Mouse (Mus musculus) olfactory bulb, adult 2 months (tissue): ENCODE results near the gene Cldn20. TPM values are rescaled to one million over a fixed set of nuclear protein-coding genes. Genes with fewer than 3 reads are reported as not detected.

ENCODE experiments used
- H3K27ac ChIP-seq: fragments of 200-500 bp; 2 replicates; pipeline ENCODE4 v1.5.1; 2012; ENCODE audit warnings: low read depth, low read length; ENCODE audit not compliant: insufficient read depth
- H3K4me1 ChIP-seq: fragments of 200-500 bp; 2 replicates; pipeline ENCODE4 v1.6.1; 2012; ENCODE audit warnings: low read length; ENCODE audit not compliant: control insufficient read depth, insufficient read depth
- H3K4me3 ChIP-seq: fragments of 200-500 bp; 2 replicates; pipeline ENCODE4 v1.5.1; 2012; ENCODE audit warnings: mild to moderate bottlenecking, low read depth, low read length, moderate library complexity; ENCODE audit not compliant: insufficient read depth
- CTCF ChIP-seq: fragments of 200-500 bp; IDR thresholded peaks from 2 replicates; pipeline ENCODE4 v1.5.1; 2012; ENCODE audit warnings: low read depth, mild to moderate bottlenecking, low read length, moderate library complexity; ENCODE audit not compliant: insufficient read depth
- POLR2A ChIP-seq: fragments of 200-500 bp; IDR thresholded peaks from 2 replicates; pipeline ENCODE4 v1.6.1; 2012; ENCODE audit warnings: mild to moderate bottlenecking, low read depth, low read length, moderate library complexity; ENCODE audit not compliant: insufficient read depth
- WGBS: fragments of 180-500 bp; shearing (Covaris S2); methylation state at CpG from one replicate; pipeline ENCODE4 v1.1.7; 2018; 5-methylcytosine and 5-hydroxymethylcytosine counted together
- polyA plus RNA-seq: library from polyadenylated mRNA; stranded (reverse); fragments of >200 nt; gene quantifications from 2 replicates; pipeline ENCODE4 v1.2.4, GENCODE M21; 2012; ENCODE audit warnings: low replicate concordance; ENCODE audit not compliant: missing spikeins, insufficient read depth, insufficient read length

Cldn20 gene
- polyA plus RNA-seq, 1 experiment = not detected

GRCm38 (mm10) chr17:3541033-3541432, 8.7 kb downstream of the Cldn20 start:
- TF ChIP-seq POLR2A (no peak), CTCF (no peak)

DNA sequence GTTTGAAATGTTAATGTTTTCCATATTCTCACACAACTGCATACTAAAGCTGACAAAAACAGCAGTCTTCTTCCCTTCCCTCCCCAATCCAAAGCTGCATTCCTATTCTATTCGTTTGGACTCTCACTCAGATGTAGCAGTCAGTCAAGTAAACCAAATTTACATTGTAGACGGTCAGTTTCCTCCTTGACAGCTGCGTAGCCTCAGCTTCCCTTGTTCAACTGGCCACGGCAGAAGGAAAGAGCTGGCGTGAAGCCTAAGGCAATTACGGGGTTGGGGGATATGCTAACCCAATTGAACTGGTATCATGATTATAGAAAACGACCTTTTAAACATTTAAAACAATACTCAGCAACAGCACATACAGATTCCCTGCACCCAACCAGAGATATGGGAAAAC, 15.4 kb downstream of the Cldn20 start:
- TF ChIP-seq CTCF (no peak), POLR2A (no peak)
- 50% methylated on average over 7 of the region's 7 CpGs for WGBS
- Histone ChIP-seq H3K27ac (no peak overlapping the region), H3K4me3 (no peak overlapping the region), H3K4me1 (no peaks in the 10 kb centered on the region)

More at GRCm38 (mm10) chr17:3541033-3541432, 8.7 kb downstream of the Cldn20 start:
- Histone ChIP-seq H3K4me3 (no peak overlapping the region), H3K27ac (no peak overlapping the region), H3K4me1 (no peaks in the 10 kb centered on the region)
- 81% methylated on average over 5 of the region's 5 CpGs for WGBS

- TF ChIP-seq CTCF (no peak), POLR2A (no peak)
- Histone ChIP-seq H3K4me3 (no peak overlapping the region), H3K4me1 (no peaks in the 10 kb centered on the region), H3K27ac (no peak overlapping the region)
- WGBS = 82% methylated on average over 1 of the region's 1 CpGs
Measured at GRCm38 (mm10) chr17:3556251-3556650, 23.9 kb downstream of the Cldn20 start.

DNA sequence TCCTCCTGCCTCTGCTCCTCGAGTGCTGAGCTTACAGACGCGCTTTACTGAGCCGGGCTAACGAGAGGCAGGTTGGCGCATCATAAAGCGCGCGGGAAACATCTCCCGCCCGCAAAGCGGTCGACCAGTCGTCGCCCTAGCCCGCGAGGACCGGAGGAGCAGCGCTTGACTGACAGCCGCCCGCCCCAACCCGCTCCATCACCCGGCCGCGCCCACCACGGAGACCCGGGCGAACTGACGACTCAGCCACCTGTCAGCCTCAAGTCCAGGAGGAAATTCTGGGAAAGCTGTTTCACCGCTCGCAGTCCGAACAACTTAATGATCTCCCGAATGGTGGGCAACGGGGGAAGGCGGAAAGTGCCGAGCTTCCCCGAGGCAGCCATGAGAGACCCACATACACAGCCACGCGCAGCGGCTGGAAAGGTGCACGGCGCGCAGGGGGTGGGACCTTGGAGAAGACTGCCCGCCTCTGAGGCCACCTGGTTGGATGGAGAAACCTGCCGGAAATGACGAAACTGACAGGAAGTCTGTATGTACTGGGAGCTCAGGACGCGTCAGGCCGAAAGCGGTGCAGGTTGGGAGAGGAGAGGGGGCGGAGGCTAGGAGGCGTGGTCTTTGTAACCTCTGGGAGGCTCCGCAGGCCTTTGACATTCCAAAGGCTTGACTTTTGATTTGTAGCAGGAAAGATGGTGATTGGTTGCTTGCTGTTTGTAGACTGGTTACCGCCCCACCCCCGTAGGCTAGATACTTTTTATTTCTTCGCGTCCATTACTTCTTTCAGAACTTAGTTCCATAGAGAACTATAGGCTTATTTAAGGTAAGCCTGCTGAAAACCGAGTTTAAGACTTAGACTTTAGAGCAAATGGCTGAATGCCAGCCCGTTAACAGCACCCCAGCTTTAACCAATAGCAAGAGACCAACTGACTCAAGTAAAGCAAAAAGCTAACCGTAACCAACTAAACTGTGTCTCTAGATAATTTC, 25.3 kb downstream of the Cldn20 start, which contains the start of gene Tfb1m:
TSS of gene Tfb1m (minus strand) at position 451 of the 981 bp plus-strand sequence.
- Histone ChIP-seq H3K27ac (peak within 1 kb of the TSS; percentile 62), H3K4me1 (no peaks in the 10 kb centered on the region), H3K4me3 (peak within 1 kb of the TSS; percentile 75)
- no peak for TF ChIP-seq CTCF
- peak; percentile 84 for TF ChIP-seq POLR2A
- under 1% methylated on average over 59 of the region's 60 CpGs for WGBS

DNA sequence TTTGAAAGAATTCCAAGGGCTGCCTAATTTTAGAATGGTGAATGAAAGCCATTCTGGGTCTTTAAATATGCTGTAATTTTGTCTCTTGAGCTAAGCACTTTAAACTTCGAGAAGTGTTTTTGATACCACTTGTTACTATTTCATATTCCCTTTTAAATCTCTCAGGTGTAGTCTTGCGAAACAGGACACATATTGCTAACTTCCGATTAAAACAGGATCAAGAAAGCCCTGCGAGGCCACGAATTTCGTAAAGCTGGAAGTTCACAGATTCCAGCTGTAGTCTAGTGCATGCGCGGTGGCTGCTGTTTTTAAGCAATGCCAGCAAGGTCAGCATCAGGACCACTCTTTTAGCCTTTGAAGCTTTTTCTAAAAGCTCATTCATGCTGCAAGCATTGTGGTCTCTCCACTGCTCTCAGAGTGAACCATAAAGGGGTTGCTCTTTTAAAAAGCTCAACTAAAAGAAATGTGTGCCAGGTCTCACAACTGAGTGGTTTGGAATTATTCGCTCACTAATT, 26.1 kb downstream of the Cldn20 start:
- peak overlapping the region; percentile 54; the same call in 1 of the 2 replicates for H3K27ac ChIP-seq

GRCm38 (mm10) chr17:3560534-3560933, 28.2 kb downstream of the Cldn20 start:
- no peak for TF ChIP-seq CTCF
- TF ChIP-seq POLR2A = no peak
- Histone ChIP-seq H3K4me3 (no peak overlapping the region), H3K4me1 (no peaks in the 10 kb centered on the region), H3K27ac (no peak overlapping the region)
- WGBS = 77% methylated on average over 3 of the region's 3 CpGs

More for the DNA sequence above, 26.1 kb downstream of the Cldn20 start:
- Histone ChIP-seq H3K4me3 (no peak overlapping the region), H3K4me1 (no peaks in the 10 kb centered on the region)
- 21% methylated on average over 9 of the region's 9 CpGs for WGBS
- no peak for TF ChIP-seq POLR2A

DNA sequence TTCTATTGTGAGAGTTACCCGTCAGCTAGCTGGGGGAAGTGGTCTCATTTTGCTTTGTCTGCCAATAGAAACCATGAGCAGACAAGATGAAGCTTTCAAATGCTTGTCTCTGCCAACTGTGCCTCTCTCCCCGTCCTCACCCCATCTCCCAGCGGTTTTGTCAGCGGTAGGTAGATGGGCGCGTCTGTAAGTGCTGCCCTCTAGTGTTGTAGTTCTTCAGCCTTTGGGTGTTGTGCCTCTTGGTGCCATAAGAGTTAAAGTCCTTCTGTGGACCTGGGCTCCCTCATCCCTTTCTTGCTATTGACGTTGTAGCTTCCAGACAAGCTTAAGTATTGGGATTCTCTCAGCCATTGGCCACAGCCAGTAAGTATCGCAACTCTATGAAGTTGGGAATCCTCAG, 30.1 kb downstream of the Cldn20 start:
- WGBS = 70% methylated on average over 8 of the region's 8 CpGs
- TF ChIP-seq POLR2A (no peak), CTCF (no peak)
- Histone ChIP-seq H3K4me3 (no peak overlapping the region), H3K4me1 (no peaks in the 10 kb centered on the region), H3K27ac (no peak overlapping the region)

DNA sequence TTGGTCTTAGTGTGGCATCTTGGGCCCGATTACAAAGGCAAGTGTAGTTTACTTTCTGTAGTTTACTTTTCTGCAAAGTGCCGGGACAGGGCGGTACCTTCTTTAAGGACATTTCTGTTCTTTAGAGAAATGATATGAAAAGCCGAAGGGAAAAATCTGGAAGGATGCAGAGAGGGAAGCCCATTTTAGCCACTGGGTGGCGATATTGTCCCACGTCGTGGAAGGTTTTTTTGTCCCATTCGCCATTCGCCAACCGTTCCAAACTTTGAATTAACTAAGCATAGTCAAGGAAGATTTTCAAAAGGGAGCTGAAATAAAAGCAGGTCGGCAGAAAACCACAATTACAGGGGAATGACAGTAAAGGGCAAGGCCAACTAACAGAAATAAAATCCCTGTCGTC, 38.5 kb downstream of the Cldn20 start:
- no peak overlapping the region for H3K27ac ChIP-seq
- 0 out of 2 replicates have a peak, but pooled peaks have one; percentile 43 for TF ChIP-seq CTCF
- no peak for TF ChIP-seq POLR2A
- 3% methylated on average over 12 of the region's 12 CpGs for WGBS
- H3K4me1 ChIP-seq = no peaks in the 10 kb centered on the region
- no peak overlapping the region for H3K4me3 ChIP-seq

Other genes with a start within 250 kb of the Cldn20 start
- 254 TPM in 1 of 2 replicates, not detected in the other for gene Tiam2, start 206.0 kb upstream of the Cldn20 start, polyA plus RNA-seq
- gene Tfb1m, start 25.2 kb downstream of the Cldn20 start, polyA plus RNA-seq = not detected in 2 replicates
- not detected in 2 replicates for gene Nox3, start 163.7 kb downstream of the Cldn20 start, polyA plus RNA-seq